Mouse (Mus musculus) limb, embryonic 12.5 days (tissue): ENCODE results near the gene Syce3. TPM values are rescaled to one million over a fixed set of nuclear protein-coding genes. Genes with fewer than 3 reads are reported as not detected.
A peak's percentile ranks its signal among the peaks of the same experiment; 100 is the strongest.

ENCODE experiments used
- ATAC-seq: fragments of 200-750 bp; cut with Nextera tagmentation; 2 replicates; pipeline ENCODE4 v1.8.0; 2017; ENCODE audit warnings: low read depth, moderate TSS enrichment; ENCODE audit not compliant: insufficient number of reproducible peaks, insufficient read depth, low FRiP score, low TSS enrichment
- H3K27ac ChIP-seq: fragments of 300-500 bp; sonication (generic); 2 replicates; pipeline ENCODE4 v1.5.1; 2016; ENCODE audit warnings: mild to moderate bottlenecking, moderate library complexity
- H3K27me3 ChIP-seq: fragments of 300-500 bp; sonication (generic); 2 replicates; pipeline ENCODE4 v1.6.1; 2016; ENCODE audit warnings: mild to moderate bottlenecking, moderate library complexity
- H3K36me3 ChIP-seq: fragments of 300-500 bp; sonication (generic); 2 replicates; pipeline ENCODE4 v1.6.1; 2016; ENCODE audit warnings: mild to moderate bottlenecking, moderate library complexity
- H3K4me1 ChIP-seq: fragments of 300-500 bp; sonication (generic); replicated peaks from 2 replicates; pipeline ENCODE4 v1.6.1; 2016
- H3K4me2 ChIP-seq: fragments of 300-500 bp; sonication (generic); 2 replicates; pipeline ENCODE4 v1.6.1; 2016; ENCODE audit warnings: mild to moderate bottlenecking, moderate library complexity
- H3K4me3 ChIP-seq: fragments of 300-500 bp; sonication (generic); replicated peaks from 2 replicates; pipeline ENCODE4 v1.5.1; 2016; ENCODE audit warnings: mild to moderate bottlenecking
- H3K9ac ChIP-seq: fragments of 300-500 bp; sonication (generic); replicated peaks from 2 replicates; pipeline ENCODE4 v1.6.1; 2016; ENCODE audit warnings: mild to moderate bottlenecking, moderate library complexity
- H3K9me3 ChIP-seq: fragments of 300-500 bp; sonication (generic); 2 replicates; pipeline ENCODE4 v1.6.1; 2016; ENCODE audit warnings: mild to moderate bottlenecking, moderate library complexity
- WGBS: fragments of 180-500 bp; shearing (Covaris S2); methylation state at CpG from one replicate; pipeline ENCODE4 v1.1.7; 2016; 5-methylcytosine and 5-hydroxymethylcytosine counted together
- polyA plus RNA-seq: library from polyadenylated mRNA; unstranded; fragments of >200 nt; fragmentation: Nextera tagmentation; extraction: Ambion mirVana; gene quantifications from 2 replicates; pipeline ENCODE4 v1.2.1, GENCODE M21; 2016

Gene Syce3
- polyA plus RNA-seq, 1 experiment from 2014 or later: not detected

- H3K9me3 ChIP-seq: no peaks in the 10 kb centered on the region
- no peaks in the 10 kb centered on the region for H3K27me3 ChIP-seq
- no peaks in the 10 kb centered on the region for H3K4me1 ChIP-seq
- H3K4me3 ChIP-seq: no peak overlapping the region
- H3K4me2 ChIP-seq: no peak overlapping the region
- no peak for ATAC-seq
- WGBS: 83% methylated on average over 8 of the region's 8 CpGs
- no peak overlapping the region for H3K9ac ChIP-seq
- peaks cover 11% of the 10 kb centered on the region for H3K36me3 ChIP-seq
- H3K27ac ChIP-seq: no peak overlapping the region
Measured at GRCm38 (mm10) chr15:89415282-89415681, 5.0 kb upstream of the Syce3 start.

- no peaks in the 10 kb centered on the region for H3K4me1 ChIP-seq
- no peak for ATAC-seq
- H3K4me2 ChIP-seq: no peak overlapping the region
- peaks cover 16% of the 10 kb centered on the region for H3K9me3 ChIP-seq
- no peak overlapping the region for H3K27ac ChIP-seq
- no peaks in the 10 kb centered on the region for H3K27me3 ChIP-seq
- H3K9ac ChIP-seq: no peak overlapping the region
- no peaks in the 10 kb centered on the region for H3K36me3 ChIP-seq
- no peak overlapping the region for H3K4me3 ChIP-seq
Measured at GRCm38 (mm10) chr15:89406691-89407090, 3.6 kb downstream of the Syce3 start.

DNA sequence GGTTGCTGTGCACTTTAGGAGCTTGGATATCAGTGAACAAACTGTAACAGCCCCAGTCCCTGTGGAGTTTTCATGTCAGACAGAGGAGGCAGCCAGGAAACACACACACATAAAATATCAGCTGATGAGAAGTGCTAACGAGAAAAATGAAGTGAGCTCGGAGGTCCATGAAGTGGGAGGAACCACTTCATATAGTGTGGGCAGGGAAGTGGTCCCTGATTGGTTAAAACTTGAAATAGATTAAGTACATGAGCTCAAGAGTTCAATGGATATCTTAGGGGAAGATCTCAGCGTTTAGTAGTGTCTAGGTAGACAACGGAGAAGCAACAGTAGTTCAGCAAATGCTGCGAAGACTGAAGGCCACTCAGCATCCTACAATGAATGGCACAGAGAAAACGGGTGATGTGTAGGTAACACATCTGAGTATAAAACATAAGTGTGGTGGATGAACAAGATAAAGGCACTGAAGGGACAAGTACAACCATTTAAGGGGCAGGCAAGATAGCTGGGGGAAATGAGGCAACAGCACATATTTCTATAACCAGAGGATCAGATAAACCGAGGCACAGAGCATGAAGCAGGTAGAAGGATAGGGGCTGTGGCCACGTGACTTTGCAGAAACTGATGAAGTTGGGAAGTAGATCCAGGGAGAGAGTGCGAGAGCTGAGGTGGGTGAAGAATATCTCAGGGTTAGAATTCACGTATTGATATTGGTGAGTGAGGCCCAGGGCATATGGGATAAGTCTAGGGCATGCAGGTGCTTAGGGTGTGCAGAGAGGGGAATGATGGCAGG lies 5.3 kb downstream of the Syce3 start:
- Histone ChIP-seq H3K4me3 (no peak overlapping the region), H3K4me1 (no peaks in the 10 kb centered on the region), H3K9ac (no peak overlapping the region), H3K27ac (no peak overlapping the region), H3K4me2 (no peak overlapping the region), H3K36me3 (no peaks in the 10 kb centered on the region), H3K27me3 (no peaks in the 10 kb centered on the region), H3K9me3 (peaks cover 16% of the 10 kb centered on the region)
- WGBS: 79% methylated on average over 10 of the region's 10 CpGs
- ATAC-seq: no peak

- no peak overlapping the region for H3K4me3 ChIP-seq
- no peak overlapping the region for H3K9ac ChIP-seq
- no peaks in the 10 kb centered on the region for H3K36me3 ChIP-seq
- H3K27ac ChIP-seq: no peak overlapping the region
- H3K27me3 ChIP-seq: no peaks in the 10 kb centered on the region
- WGBS: 85% methylated on average over 1 of the region's 1 CpGs
- H3K4me2 ChIP-seq: no peak overlapping the region
- H3K9me3 ChIP-seq: peaks cover 4% of the 10 kb centered on the region; the same call in 1 of the 2 replicates
- ATAC-seq: no peak
- H3K4me1 ChIP-seq: no peaks in the 10 kb centered on the region
Measured at GRCm38 (mm10) chr15:89402471-89402870, 7.8 kb downstream of the Syce3 start.

GRCm38 (mm10) chr15:89399716-89400115 lies 10.6 kb downstream of the Syce3 start:
- WGBS: 73% methylated on average over 1 of the region's 1 CpGs
- Histone ChIP-seq H3K27me3 (no peaks in the 10 kb centered on the region), H3K9ac (no peak overlapping the region), H3K4me1 (no peaks in the 10 kb centered on the region), H3K4me3 (no peak overlapping the region), H3K27ac (no peak overlapping the region), H3K36me3 (no peaks in the 10 kb centered on the region), H3K4me2 (no peak overlapping the region), H3K9me3 (no peaks in the 10 kb centered on the region)
- ATAC-seq: no peak

DNA sequence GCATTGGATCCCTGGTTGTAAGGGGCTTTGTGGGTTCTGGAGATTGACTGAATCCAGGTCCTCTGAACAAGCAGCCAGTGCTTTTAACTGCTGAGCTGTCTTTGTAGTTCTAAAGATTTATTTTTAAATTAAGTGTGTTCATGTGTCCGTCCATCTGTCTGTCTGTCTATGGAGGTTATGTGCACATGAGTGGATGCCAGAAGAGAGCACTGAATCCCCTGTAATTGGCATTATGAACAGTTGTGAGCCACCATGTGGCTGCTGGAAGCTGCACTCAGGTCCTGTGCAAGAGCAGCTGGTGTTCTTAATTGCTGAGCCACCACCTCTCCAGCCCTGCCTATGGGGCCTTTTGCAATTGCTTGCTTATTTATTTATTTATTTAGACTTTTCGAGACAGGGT lies 12.2 kb downstream of the Syce3 start:
- ATAC-seq: no peak
- H3K9me3 ChIP-seq: no peaks in the 10 kb centered on the region
- no peak overlapping the region for H3K4me3 ChIP-seq
- no peaks in the 10 kb centered on the region for H3K36me3 ChIP-seq
- WGBS: 91% methylated on average over 2 of the region's 2 CpGs
- no peak overlapping the region for H3K4me2 ChIP-seq
- no peak overlapping the region for H3K27ac ChIP-seq
- no peaks in the 10 kb centered on the region for H3K27me3 ChIP-seq
- H3K9ac ChIP-seq: no peak overlapping the region
- no peaks in the 10 kb centered on the region for H3K4me1 ChIP-seq

GRCm38 (mm10) chr15:89396883-89397282 lies 13.4 kb downstream of the Syce3 start:
- no peak overlapping the region for H3K4me3 ChIP-seq
- no peaks in the 10 kb centered on the region for H3K27me3 ChIP-seq
- no peak for ATAC-seq
- no peak overlapping the region for H3K27ac ChIP-seq
- no peaks in the 10 kb centered on the region for H3K4me1 ChIP-seq
- no peaks in the 10 kb centered on the region for H3K9me3 ChIP-seq
- no peak overlapping the region for H3K4me2 ChIP-seq
- 89% methylated on average over 4 of the region's 4 CpGs for WGBS
- H3K36me3 ChIP-seq: no peaks in the 10 kb centered on the region
- no peak overlapping the region for H3K9ac ChIP-seq

DNA sequence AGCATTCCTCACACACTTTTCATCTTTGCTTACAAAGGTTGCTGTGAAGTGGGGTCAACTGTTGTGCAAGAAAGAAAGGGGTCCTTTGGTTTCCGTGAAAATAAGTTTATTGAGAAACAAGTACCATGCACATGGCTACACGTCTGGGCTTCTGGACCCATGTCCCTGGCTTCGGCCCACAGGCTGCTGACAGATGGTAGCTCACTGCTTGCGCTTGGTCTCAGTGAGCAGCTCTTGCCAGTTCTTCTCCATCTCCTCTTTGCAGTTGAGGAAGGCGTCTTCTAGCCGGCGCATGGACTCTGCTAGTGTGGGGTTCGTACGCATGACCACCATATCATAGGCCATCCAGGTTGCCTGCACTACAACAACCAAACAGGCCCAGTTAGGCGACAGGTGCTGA lies 20.2 kb downstream of the Syce3 start:
- H3K9ac ChIP-seq: no peak overlapping the region
- H3K4me1 ChIP-seq: no peaks in the 10 kb centered on the region
- no peaks in the 10 kb centered on the region for H3K36me3 ChIP-seq
- ATAC-seq: no peak
- no peaks in the 10 kb centered on the region for H3K9me3 ChIP-seq
- no peak overlapping the region for H3K27ac ChIP-seq
- H3K27me3 ChIP-seq: peaks cover 30% of the 10 kb centered on the region
- H3K4me2 ChIP-seq: no peak overlapping the region
- no peak overlapping the region for H3K4me3 ChIP-seq
- WGBS: 94% methylated on average over 10 of the region's 10 CpGs

DNA sequence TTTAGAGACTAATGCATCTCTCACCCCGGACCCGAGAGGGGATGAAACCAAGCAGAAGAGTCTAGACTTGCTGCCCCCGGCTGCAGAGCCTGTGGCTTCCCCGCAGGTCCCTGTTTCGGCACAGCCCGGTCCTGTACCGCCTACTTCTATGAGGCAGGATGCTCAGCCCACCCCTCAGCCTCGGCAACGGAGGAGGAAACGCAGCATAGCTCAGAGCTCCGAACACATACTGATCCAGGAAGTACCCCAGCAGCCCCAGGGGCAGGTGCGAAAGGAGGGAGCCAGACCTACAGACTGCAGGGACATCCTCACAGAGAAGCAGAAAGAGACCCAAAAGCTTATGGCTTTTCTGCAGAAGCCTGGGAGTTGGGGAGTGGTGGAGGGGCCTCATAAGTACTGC lies 23.2 kb downstream of the Syce3 start:
- no peaks in the 10 kb centered on the region for H3K9me3 ChIP-seq
- H3K9ac ChIP-seq: no peak overlapping the region
- peaks cover 37% of the 10 kb centered on the region for H3K27me3 ChIP-seq
- H3K27ac ChIP-seq: no peak overlapping the region
- no peaks in the 10 kb centered on the region for H3K36me3 ChIP-seq
- ATAC-seq: no peak
- H3K4me3 ChIP-seq: no peak overlapping the region
- H3K4me1 ChIP-seq: no peaks in the 10 kb centered on the region
- 34% methylated on average over 12 of the region's 12 CpGs for WGBS
- no peak overlapping the region for H3K4me2 ChIP-seq

DNA sequence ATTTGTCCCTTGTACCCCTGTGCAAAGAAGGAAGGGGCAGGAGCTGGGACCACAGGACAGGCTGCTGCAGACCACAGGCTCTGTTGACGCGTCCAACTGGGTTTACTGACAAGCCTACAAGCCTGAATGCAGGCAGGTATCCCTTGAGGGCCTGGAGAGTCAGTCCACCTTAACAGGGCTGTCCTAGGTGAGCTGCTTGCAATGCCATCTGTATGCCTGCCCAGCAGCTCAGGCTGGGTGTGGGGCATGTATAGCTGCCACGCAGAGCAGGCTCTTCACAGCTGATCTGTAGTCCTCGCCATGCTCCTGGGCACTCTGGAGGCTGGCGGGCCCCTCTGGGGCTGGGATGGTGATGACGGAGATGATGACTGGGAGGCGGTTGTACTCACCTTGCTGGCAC lies 25.7 kb downstream of the Syce3 start, which contains the start of gene Klhdc7b:
Gene Klhdc7b, plus strand, starts transcription at position 301 of the 400 bp plus-strand sequence.
- no peak for ATAC-seq
- H3K27me3 ChIP-seq: peaks cover 47% of the 10 kb centered on the region
- 81% methylated on average over 7 of the region's 7 CpGs for WGBS

DNA sequence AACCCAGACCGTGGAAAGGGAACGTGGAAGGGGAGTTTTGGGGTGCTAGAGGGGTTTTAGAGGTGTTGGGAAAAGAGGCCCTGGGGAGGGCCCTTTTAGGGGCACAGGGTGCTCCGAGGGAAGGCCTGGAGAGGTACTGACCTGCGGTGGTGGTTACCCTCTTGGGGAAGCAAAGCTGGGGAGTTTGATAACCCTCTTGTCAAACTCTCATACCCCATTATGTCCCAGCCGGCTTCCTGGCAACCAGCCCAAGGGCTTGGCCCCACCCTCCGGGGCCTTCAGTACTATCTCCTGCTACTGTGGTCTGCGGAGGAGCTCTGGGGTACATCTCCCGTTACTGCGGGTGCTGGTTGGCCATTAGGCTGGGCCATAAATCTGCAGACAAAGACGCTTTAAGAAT lies 30.9 kb downstream of the Syce3 start:
- no peak overlapping the region for H3K27ac ChIP-seq
- H3K4me3 ChIP-seq: peak overlapping the region; percentile 42
- no peaks in the 10 kb centered on the region for H3K9me3 ChIP-seq
- peaks cover 21% of the 10 kb centered on the region for H3K4me1 ChIP-seq
- H3K36me3 ChIP-seq: no peaks in the 10 kb centered on the region
- H3K9ac ChIP-seq: 0 out of 2 replicates have a peak overlapping the region, but pooled peaks have one; percentile 8
- WGBS: 9% methylated on average over 10 of the region's 10 CpGs
- peak overlapping the region; percentile 74 for H3K4me2 ChIP-seq
- no peak for ATAC-seq
- peaks cover 51% of the 10 kb centered on the region for H3K27me3 ChIP-seq

More for the DNA sequence above, 25.7 kb downstream of the Syce3 start, which contains the start of gene Klhdc7b:
- H3K27ac ChIP-seq: no peak within 1 kb of the TSS
- H3K4me1 ChIP-seq: 0 out of 2 replicates have a peak, but pooled peaks cover under 1% of the 10 kb centered on the region
- H3K9ac ChIP-seq: no peak within 1 kb of the TSS; the same call in 1 of the 2 replicates
- H3K4me2 ChIP-seq: no peak within 1 kb of the TSS
- H3K36me3 ChIP-seq: no peaks in the 10 kb centered on the region
- no peak within 1 kb of the TSS for H3K4me3 ChIP-seq
- H3K9me3 ChIP-seq: no peaks in the 10 kb centered on the region
